Mouse (Mus musculus) hindbrain, postnatal 0 days (tissue): Measurements from ENCODE around the gene Dhcr24. TPM values are rescaled to one million over a fixed set of nuclear protein-coding genes. Genes with fewer than 3 reads are reported as not detected.
A peak's percentile ranks its signal among the peaks of the same experiment; 100 is the strongest.

Experiments
- ATAC-seq: fragments of 200-750 bp; cut with Nextera tagmentation; 2 replicates; pipeline ENCODE4 v1.8.0; 2017; ENCODE audit warnings: mild to moderate bottlenecking, moderate TSS enrichment, moderate library complexity
- DNase-seq: peaks from one replicate; pipeline ENCODE4 v3.0.0-alpha.2; 2015; ENCODE audit warnings: low spot score
- H3K27ac ChIP-seq: fragments of 300-500 bp; sonication (generic); 2 replicates; pipeline ENCODE4 v1.5.1; 2014; ENCODE audit warnings: mild to moderate bottlenecking
- H3K27me3 ChIP-seq: fragments of 300-500 bp; sonication (generic); 2 replicates; pipeline ENCODE4 v1.6.1; 2014; ENCODE audit warnings: low read length, mixed read lengths; ENCODE audit not compliant: insufficient read depth
- H3K36me3 ChIP-seq: fragments of 300-500 bp; sonication (generic); 2 replicates; pipeline ENCODE4 v1.6.1; 2014; ENCODE audit warnings: low read length, mixed read lengths; ENCODE audit not compliant: insufficient read depth
- H3K4me1 ChIP-seq: fragments of 300-500 bp; sonication (generic); 2 replicates; pipeline ENCODE4 v1.6.1; 2014; ENCODE audit warnings: antibody characterized with exemption, low read length, mixed read lengths; ENCODE audit not compliant: insufficient read depth
- H3K4me2 ChIP-seq: fragments of 300-500 bp; sonication (generic); 2 replicates; pipeline ENCODE4 v1.6.1; 2014; ENCODE audit warnings: low read depth, mild to moderate bottlenecking, low read length, moderate library complexity, mixed read lengths
- H3K4me3 ChIP-seq: fragments of 300-500 bp; sonication (generic); 2 replicates; pipeline ENCODE4 v1.5.1; 2014; ENCODE audit warnings: low read length
- H3K9ac ChIP-seq: fragments of 300-500 bp; sonication (generic); replicated peaks from 2 replicates; pipeline ENCODE4 v1.6.1; 2014; ENCODE audit warnings: mild to moderate bottlenecking, low read length, moderate library complexity, mixed read lengths
- H3K9me3 ChIP-seq: fragments of 300-500 bp; sonication (generic); 2 replicates; pipeline ENCODE4 v1.6.1; 2016; ENCODE audit warnings: low read length, mixed read lengths
- CTCF ChIP-seq: IDR thresholded peaks from 2 replicates; pipeline ENCODE4 v1.5.1; 2016; ENCODE audit warnings: antibody characterized with exemption, control low read depth, low read depth
- WGBS: fragments of 180-500 bp; shearing (Covaris S2); extraction: QIAGEN DNeasy Blood & Tissue Kit; methylation state at CpG from one replicate; pipeline ENCODE4 v1.1.7; 2014; 5-methylcytosine and 5-hydroxymethylcytosine counted together
- polyA plus RNA-seq: library from polyadenylated mRNA; unstranded; fragments of >200 nt; fragmentation: Nextera tagmentation; extraction: Ambion mirVana; gene quantifications from 2 replicates; pipeline ENCODE4 v1.2.1, GENCODE M21; 2015
- total RNA-seq: library from RNA; depleted of rRNA; stranded (reverse); fragments of >200 nt; gene quantifications from 2 replicates; pipeline ENCODE4 v1.2.3, GENCODE M21; 2014

Gene Dhcr24
- total and polyA plus RNA-seq, 2 experiments from 2014 or later, result 8.7 to 127 TPM

DNA sequence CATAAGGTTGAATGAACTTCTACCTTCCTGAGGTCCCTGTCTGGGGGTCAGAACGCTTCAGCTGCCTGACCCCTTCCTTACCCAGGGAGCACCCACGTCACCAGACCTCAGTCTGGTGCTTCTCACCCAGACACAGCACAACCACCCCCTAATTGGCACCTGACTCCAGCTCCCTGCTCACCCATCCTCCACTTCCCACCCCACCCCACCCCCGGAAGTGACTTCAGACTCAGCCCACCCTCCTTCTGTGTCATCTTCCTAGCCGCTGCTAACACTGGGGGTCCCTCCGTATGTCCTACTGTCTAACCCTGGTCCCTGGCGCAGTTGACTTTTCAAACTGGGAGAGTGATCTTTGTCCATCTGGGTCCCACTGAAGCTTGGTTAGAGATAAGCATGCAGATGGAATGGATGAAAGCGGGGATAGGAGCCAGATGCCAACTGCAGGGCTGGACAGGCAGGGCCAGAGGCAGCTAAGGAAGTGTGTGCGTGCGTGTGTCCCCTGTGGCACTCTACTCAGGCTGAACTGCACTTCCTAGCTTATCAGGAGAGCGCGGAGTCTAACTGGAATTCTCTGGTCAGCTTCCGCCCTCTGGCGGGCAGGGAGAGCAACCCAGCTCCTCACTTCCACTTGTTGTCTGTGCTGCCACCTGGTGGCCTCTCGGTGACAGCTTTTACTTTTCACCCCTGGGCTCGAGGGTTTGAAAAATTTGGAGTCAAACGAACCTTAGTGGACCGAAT lies 31.3 kb upstream of the Dhcr24 start:
- Histone ChIP-seq H3K4me2 (peak overlapping the region; percentile 37), H3K27me3 (no peaks in the 10 kb centered on the region), H3K4me1 (no peaks in the 10 kb centered on the region), H3K9ac (no peak overlapping the region), H3K9me3 (no peaks in the 10 kb centered on the region), H3K36me3 (no peaks in the 10 kb centered on the region), H3K4me3 (no peak overlapping the region), H3K27ac (no peak overlapping the region)
- peak; percentile 93 for ATAC-seq
- peak; percentile 97 for DNase-seq
- peak; percentile 100 for TF ChIP-seq CTCF
- WGBS, result 15% methylated on average over 17 of the region's 17 CpGs

DNA sequence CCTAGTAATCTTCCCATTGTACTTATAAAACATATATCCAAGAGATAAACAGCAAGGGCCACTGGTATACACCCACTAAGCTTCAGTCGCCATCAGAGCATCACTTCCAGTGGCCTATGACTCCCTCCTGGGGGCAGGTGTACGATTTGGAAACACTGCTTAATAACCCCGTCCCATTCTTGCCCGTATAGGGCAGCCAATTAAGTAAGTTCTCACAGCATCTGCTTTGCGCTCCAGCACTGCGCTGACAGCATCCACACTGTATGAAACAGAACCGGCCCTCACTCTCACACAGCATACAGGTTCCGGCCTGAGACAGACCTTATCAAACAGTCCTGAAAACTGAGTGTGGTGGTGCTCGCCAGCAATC lies 30.7 kb upstream of the Dhcr24 start:
- 62% methylated on average over 9 of the region's 9 CpGs for WGBS
- no peak overlapping the region for H3K4me3 ChIP-seq
- ATAC-seq (peak; percentile 5; the same call in 1 of the 2 replicates), DNase-seq (no peak)
- H3K9me3 ChIP-seq, result no peaks in the 10 kb centered on the region
- TF ChIP-seq CTCF, result no peak
- no peaks in the 10 kb centered on the region for H3K27me3 ChIP-seq
- H3K4me1 ChIP-seq, result no peaks in the 10 kb centered on the region
- H3K9ac ChIP-seq, result no peak overlapping the region
- H3K27ac ChIP-seq, result no peak overlapping the region
- H3K4me2 ChIP-seq, result no peak overlapping the region
- no peaks in the 10 kb centered on the region for H3K36me3 ChIP-seq

DNA sequence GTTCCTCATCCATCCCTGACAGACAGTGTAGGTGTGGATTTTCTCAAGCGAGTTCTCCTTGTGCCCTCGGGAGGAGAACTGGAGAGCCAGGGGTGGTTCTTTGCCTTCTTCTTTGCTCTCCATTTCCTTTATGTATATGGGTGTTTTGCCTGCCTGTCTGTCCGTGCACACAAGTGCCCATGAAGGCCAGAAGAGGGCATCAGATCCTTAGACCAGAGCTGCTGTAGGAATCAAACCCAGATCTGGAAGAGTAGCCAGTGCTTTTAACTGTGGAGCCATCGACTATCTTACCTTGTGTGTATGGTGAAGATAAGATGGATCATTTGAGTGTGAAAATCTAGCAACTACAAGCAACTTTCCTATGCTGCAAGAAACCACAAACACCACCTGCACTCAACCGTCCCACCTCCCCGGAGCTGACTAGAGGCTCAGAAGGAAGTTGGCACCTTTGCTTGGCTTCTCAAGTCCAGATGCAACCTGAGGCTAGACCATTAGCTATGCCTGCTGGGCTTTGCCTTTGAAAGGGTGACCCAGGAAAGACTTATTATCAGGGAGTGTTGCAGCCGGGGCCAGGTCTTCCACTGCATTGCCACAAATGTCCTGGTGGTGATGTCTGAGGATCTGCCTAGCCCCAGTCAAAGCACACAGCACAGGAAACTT lies 27.3 kb upstream of the Dhcr24 start:
- Histone ChIP-seq H3K27me3 (no peaks in the 10 kb centered on the region), H3K4me3 (no peak overlapping the region), H3K4me1 (no peaks in the 10 kb centered on the region), H3K9me3 (no peaks in the 10 kb centered on the region), H3K36me3 (no peaks in the 10 kb centered on the region), H3K9ac (no peak overlapping the region), H3K27ac (no peak overlapping the region), H3K4me2 (no peak overlapping the region)
- DNase-seq, result no peak
- TF ChIP-seq CTCF, result 0 out of 2 replicates have a peak, but pooled peaks have one; percentile 37
- WGBS, result 59% methylated on average over 7 of the region's 7 CpGs
- no peak for ATAC-seq

DNA sequence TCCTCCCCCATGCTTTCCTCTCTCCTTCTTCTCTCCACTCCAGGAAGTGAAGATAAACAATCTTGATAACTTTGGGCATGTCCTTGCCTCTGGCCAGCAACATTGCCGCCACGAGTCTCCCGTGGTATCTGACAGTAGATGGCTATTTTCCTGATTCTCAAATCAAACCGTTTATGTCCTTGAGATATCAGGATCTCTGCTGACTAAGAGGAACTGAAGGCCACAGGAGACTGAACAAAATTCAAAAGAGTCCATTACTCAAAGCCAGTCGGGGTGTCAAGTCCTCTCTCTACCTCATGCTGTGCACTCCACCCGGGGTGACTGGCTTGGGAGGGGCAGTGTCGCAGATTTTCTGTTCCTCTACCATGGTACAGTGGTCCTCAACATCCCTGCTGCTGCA lies 26.6 kb upstream of the Dhcr24 start:
- no peaks in the 10 kb centered on the region for H3K36me3 ChIP-seq
- H3K4me3 ChIP-seq, result no peak overlapping the region
- no peak overlapping the region for H3K9ac ChIP-seq
- TF ChIP-seq CTCF, result no peak
- 56% methylated on average over 7 of the region's 7 CpGs for WGBS
- H3K4me1 ChIP-seq, result no peaks in the 10 kb centered on the region
- H3K4me2 ChIP-seq, result no peak overlapping the region
- no peak overlapping the region for H3K27ac ChIP-seq
- ATAC-seq, result no peak
- no peaks in the 10 kb centered on the region for H3K27me3 ChIP-seq
- no peak for DNase-seq
- H3K9me3 ChIP-seq, result no peaks in the 10 kb centered on the region

DNA sequence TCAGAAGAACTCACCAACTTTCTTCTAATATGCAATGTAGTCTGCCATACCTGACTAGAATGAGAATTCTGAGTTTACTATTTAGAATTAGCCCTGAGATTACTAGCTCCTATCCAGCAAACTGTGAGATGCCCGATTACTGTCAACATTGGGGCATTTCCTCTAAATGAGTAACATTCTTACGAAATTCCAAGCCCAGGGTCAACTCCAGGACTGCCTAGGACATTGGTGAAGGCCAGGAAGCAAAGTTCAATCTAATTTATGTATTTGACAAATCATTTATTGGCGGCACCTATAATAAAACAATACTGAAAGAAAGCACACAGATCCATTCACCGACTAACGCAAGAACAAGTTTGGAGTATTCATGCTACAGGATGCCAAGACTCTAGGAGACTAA lies 21.1 kb upstream of the Dhcr24 start:
- DNase-seq, result no peak
- Histone ChIP-seq H3K27ac (no peak overlapping the region), H3K9ac (no peak overlapping the region), H3K27me3 (no peaks in the 10 kb centered on the region), H3K36me3 (no peaks in the 10 kb centered on the region), H3K4me1 (no peaks in the 10 kb centered on the region), H3K4me2 (no peak overlapping the region), H3K9me3 (no peaks in the 10 kb centered on the region), H3K4me3 (no peak overlapping the region)
- TF ChIP-seq CTCF, result no peak
- ATAC-seq, result no peak
- 90% methylated on average over 5 of the region's 5 CpGs for WGBS

DNA sequence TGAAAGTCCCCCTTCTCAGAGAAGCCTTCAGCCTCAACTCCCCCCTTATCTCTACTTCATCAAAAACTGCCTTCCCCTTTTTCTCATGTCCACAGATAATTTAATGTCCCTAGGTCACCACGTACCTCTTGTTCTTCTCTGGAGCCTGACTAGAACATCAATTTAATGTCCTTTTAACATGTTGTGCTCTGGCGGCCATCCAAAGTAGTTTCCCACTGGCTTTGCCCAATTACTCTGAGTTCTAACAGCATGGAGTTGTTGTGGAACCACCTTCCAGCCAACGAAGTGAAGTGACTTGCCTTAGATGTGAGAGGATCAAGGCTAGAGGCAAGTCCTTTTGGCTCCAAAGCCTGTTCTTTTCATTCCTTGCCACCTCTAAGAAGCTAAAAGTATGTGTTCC lies 19.3 kb upstream of the Dhcr24 start:
- Histone ChIP-seq H3K4me2 (no peak overlapping the region), H3K9me3 (no peaks in the 10 kb centered on the region), H3K4me3 (no peak overlapping the region), H3K9ac (no peak overlapping the region), H3K27me3 (no peaks in the 10 kb centered on the region), H3K36me3 (no peaks in the 10 kb centered on the region), H3K4me1 (no peaks in the 10 kb centered on the region), H3K27ac (no peak overlapping the region)
- ATAC-seq (no peak), DNase-seq (no peak)
- WGBS, result 43% methylated on average over 3 of the region's 3 CpGs
- TF ChIP-seq CTCF, result no peak

DNA sequence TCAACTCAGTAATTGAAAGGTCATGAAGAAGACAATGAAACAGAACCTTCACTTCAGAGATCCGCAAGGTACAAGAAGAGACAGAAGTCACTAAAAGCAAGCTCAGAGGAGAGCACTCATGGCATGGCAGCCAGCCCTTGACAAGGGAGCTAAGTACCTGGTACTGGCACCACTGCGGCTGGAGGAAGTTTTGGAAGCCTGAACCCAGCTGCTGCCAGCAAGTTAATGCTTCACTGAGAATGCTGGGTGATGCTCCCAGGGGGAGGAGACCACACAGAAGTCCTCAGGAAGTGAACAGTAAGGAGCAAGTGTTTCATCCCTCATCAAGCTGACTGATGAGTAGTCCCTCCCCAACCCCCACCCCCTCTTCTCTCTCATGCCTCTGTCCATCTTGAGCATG lies 18.6 kb upstream of the Dhcr24 start:
- no peaks in the 10 kb centered on the region for H3K9me3 ChIP-seq
- no peaks in the 10 kb centered on the region for H3K27me3 ChIP-seq
- WGBS, result 81% methylated on average over 2 of the region's 2 CpGs
- DNase-seq (no peak), ATAC-seq (no peak)
- H3K36me3 ChIP-seq, result no peaks in the 10 kb centered on the region
- TF ChIP-seq CTCF, result no peak
- H3K4me1 ChIP-seq, result no peaks in the 10 kb centered on the region
- H3K4me2 ChIP-seq, result no peak overlapping the region
- no peak overlapping the region for H3K4me3 ChIP-seq
- no peak overlapping the region for H3K27ac ChIP-seq
- H3K9ac ChIP-seq, result no peak overlapping the region
